In the genomic region with DNA sequence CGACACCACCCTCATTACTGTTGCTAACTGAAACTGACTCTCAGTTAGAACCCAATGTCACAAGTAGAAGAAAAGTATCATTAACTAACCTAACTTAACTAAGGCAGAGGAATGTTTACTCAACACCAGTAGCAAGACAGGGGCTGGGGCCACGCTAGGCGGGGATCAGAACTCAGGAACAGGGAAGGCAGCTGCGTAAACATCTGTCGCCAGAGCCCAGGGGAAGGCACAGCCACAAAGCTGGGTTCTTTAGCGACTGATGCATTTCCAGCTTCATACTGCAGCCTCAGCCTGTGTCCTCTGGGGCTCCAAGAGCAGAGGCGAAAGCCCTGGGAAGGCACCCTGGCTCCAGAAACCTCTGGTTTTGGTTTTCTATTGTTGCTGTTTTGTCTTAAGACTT, we compare ENCODE assay signal across 1 mouse cellular context.
TF ChIP-seq lines count a peak whose summit lies in the region.

No protein-coding gene starts in this region.

TF ChIP-seq in C2C12, 6 proteins besides CTCF, POLR2A, EP300 and RAD21:
- TF ChIP-seq USF1 (IDR thresholded peaks at IDR 0.05; ENCODE audit: low read depth) (no peak), CEBPB (IDR thresholded peaks at IDR 0.05; ENCODE audit: low read depth) (no peak), MYOD1 (IDR thresholded peaks at IDR 0.05; ENCODE audit: control insufficient read depth, insufficient read length, low read depth) (peak; percentile 51), MYOG (IDR thresholded peaks at IDR 0.05; ENCODE audit: control insufficient read depth, extremely low read depth, insufficient read length) (no peak), MAX (IDR thresholded peaks at IDR 0.05) (no peak), FOSL1 (IDR thresholded peaks at IDR 0.05; ENCODE audit: insufficient read depth, low read length, poor library complexity, severe bottlenecking) (no peak)
